Mouse (Mus musculus) liver, adult 2 months (tissue): ENCODE data around the gene Cant1. TPM values are rescaled to one million over a fixed set of nuclear protein-coding genes. Genes with fewer than 3 reads are reported as not detected.
"Not testable (repeated sequence)": the region's sequence is repeated elsewhere in the genome, so short reads cannot be mapped to it uniquely, and the experiment has no call there.

Source experiments
- DNase-seq: peaks from one replicate; pipeline ENCODE4 v3.0.0-alpha.2; 2011; ENCODE audit warnings: low read depth, low spot score; ENCODE audit errors: extremely low read depth
- H3K27ac ChIP-seq: fragments of 200-500 bp; replicated peaks from 2 replicates; pipeline ENCODE4 v1.5.1; 2012; ENCODE audit warnings: low read depth, mild to moderate bottlenecking, control low read depth, inconsistent platforms, low read length; ENCODE audit not compliant: insufficient read depth
- H3K27me3 ChIP-seq: fragments of 200-500 bp; 2 replicates; pipeline ENCODE4 v1.6.1; 2012; ENCODE audit warnings: mild to moderate bottlenecking, moderate library complexity, low read length, inconsistent platforms; ENCODE audit not compliant: control insufficient read depth, insufficient read depth
- H3K36me3 ChIP-seq: fragments of 200-500 bp; 2 replicates; pipeline ENCODE4 v1.6.1; 2012; ENCODE audit warnings: low read length, inconsistent platforms; ENCODE audit not compliant: control insufficient read depth, insufficient read depth
- H3K4me1 ChIP-seq: fragments of 200-500 bp; 2 replicates; pipeline ENCODE4 v1.6.1; 2011; ENCODE audit warnings: low read length; ENCODE audit not compliant: control insufficient read depth, insufficient read depth
- H3K4me3 ChIP-seq: fragments of 200-500 bp; 2 replicates; pipeline ENCODE4 v1.5.1; 2011; ENCODE audit warnings: low read depth, mild to moderate bottlenecking, control low read depth, low read length, moderate library complexity; ENCODE audit not compliant: insufficient read depth
- H3K79me2 ChIP-seq: fragments of 200-500 bp; 2 replicates; pipeline ENCODE4 v1.6.1; 2012; ENCODE audit warnings: inconsistent platforms, mild to moderate bottlenecking, low read length, moderate library complexity; ENCODE audit not compliant: control insufficient read depth, insufficient read depth
- H3K9ac ChIP-seq: fragments of 200-500 bp; 2 replicates; pipeline ENCODE4 v1.6.1; 2012; ENCODE audit warnings: low read depth, mild to moderate bottlenecking, control low read depth, inconsistent platforms, low read length
- CTCF ChIP-seq: fragments of 200-500 bp; IDR thresholded peaks from 2 replicates; pipeline ENCODE4 v1.5.1; 2011; ENCODE audit warnings: low read depth, low read length, control low read depth
- POLR2A ChIP-seq: fragments of 200-500 bp; IDR thresholded peaks from 2 replicates; pipeline ENCODE4 v1.6.1; 2011; ENCODE audit warnings: low read length, control low read depth; ENCODE audit not compliant: insufficient read depth; ENCODE audit errors: extremely low read depth
- WGBS: fragments of 180-500 bp; shearing (Covaris S2); methylation state at CpG from one replicate; pipeline ENCODE4 v1.1.7; 2018; 5-methylcytosine and 5-hydroxymethylcytosine counted together
- polyA plus RNA-seq: library from polyadenylated mRNA; depleted of rRNA; stranded (reverse); fragments of >200 nt; gene quantifications from 2 replicates; pipeline ENCODE4 v1.2.3, GENCODE M21; 2012
- total RNA-seq: library from RNA; depleted of rRNA; stranded (reverse); fragments of >200 nt; gene quantifications from 2 replicates; pipeline ENCODE4 v1.2.3, GENCODE M21; 2014

Gene Cant1
- total and polyA plus RNA-seq, 2 experiments: 11.4 to 25.7 TPM

- peak; percentile 35 for DNase-seq
- WGBS: 48% methylated on average over 11 of the region's 11 CpGs
- TF ChIP-seq CTCF (peak; percentile 92), POLR2A (no peak)
- H3K79me2 ChIP-seq: no peaks in the 10 kb centered on the region
- no peaks in the 10 kb centered on the region for H3K36me3 ChIP-seq
- no peaks in the 10 kb centered on the region for H3K27me3 ChIP-seq
- H3K27ac ChIP-seq: no peak overlapping the region
- no peak overlapping the region for H3K4me3 ChIP-seq
- no peak overlapping the region for H3K9ac ChIP-seq
- H3K4me1 ChIP-seq: no peaks in the 10 kb centered on the region
These were observed 39.5 kb downstream of the Cant1 start for GRCm38 (mm10) chr11:118379251-118380009.

- Histone ChIP-seq H3K27ac (no peak overlapping the region), H3K27me3 (no peaks in the 10 kb centered on the region), H3K9ac (no peak overlapping the region), H3K36me3 (no peaks in the 10 kb centered on the region), H3K4me3 (no peak overlapping the region), H3K4me1 (no peaks in the 10 kb centered on the region), H3K79me2 (no peaks in the 10 kb centered on the region)
- WGBS: 89% methylated on average over 6 of the region's 6 CpGs
- TF ChIP-seq POLR2A (no peak), CTCF (no peak)
- no peak for DNase-seq
These were observed 40.2 kb downstream of the Cant1 start for GRCm38 (mm10) chr11:118378656-118379055.

- H3K36me3 ChIP-seq, H3K4me1 ChIP-seq, H3K27ac ChIP-seq, H3K4me3 ChIP-seq, H3K79me2 ChIP-seq, H3K27me3 ChIP-seq, H3K9ac ChIP-seq, DNase-seq: not testable (repeated sequence)
These were observed 42.6 kb downstream of the Cant1 start for GRCm38 (mm10) chr11:118376323-118376722.

- Histone ChIP-seq H3K36me3 (no peaks in the 10 kb centered on the region), H3K4me1 (no peaks in the 10 kb centered on the region), H3K4me3 (no peak overlapping the region), H3K27ac (no peak overlapping the region), H3K79me2 (no peaks in the 10 kb centered on the region), H3K27me3 (no peaks in the 10 kb centered on the region), H3K9ac (no peak overlapping the region)
- WGBS: 67% methylated on average over 5 of the region's 5 CpGs
- no peak for TF ChIP-seq CTCF
- no peak for TF ChIP-seq POLR2A
- no peak for DNase-seq
These were observed 43.0 kb downstream of the Cant1 start for GRCm38 (mm10) chr11:118375881-118376280.

GRCm38 (mm10) chr11:118375461-118375860 lies 43.4 kb downstream of the Cant1 start:
- Histone ChIP-seq H3K4me1 (no peaks in the 10 kb centered on the region), H3K36me3 (no peaks in the 10 kb centered on the region), H3K4me3 (no peak overlapping the region), H3K27me3 (no peaks in the 10 kb centered on the region), H3K27ac (no peak overlapping the region), H3K9ac (no peak overlapping the region), H3K79me2 (no peaks in the 10 kb centered on the region)
- no peak for DNase-seq
- 88% methylated on average over 8 of the region's 8 CpGs for WGBS
- no peak for TF ChIP-seq CTCF

- H3K9ac ChIP-seq: no peak overlapping the region
- H3K27me3 ChIP-seq: no peaks in the 10 kb centered on the region
- no peak overlapping the region for H3K27ac ChIP-seq
- no peaks in the 10 kb centered on the region for H3K36me3 ChIP-seq
- no peak overlapping the region for H3K4me3 ChIP-seq
- no peak for DNase-seq
- no peak for TF ChIP-seq CTCF
- TF ChIP-seq POLR2A: no peak
- H3K79me2 ChIP-seq: no peaks in the 10 kb centered on the region
- no peaks in the 10 kb centered on the region for H3K4me1 ChIP-seq
These were observed 43.9 kb downstream of the Cant1 start for GRCm38 (mm10) chr11:118375006-118375405.
